Mouse (Mus musculus): ENCODE data around the gene Sh3bgrl2. TPM values are rescaled to one million over a fixed set of nuclear protein-coding genes. Genes with fewer than 3 reads are reported as not detected.

The Sh3bgrl2 gene
- 6.1 and 6.3 TPM in 2 replicates for polyA plus RNA-seq (2012; rRNA removed)

GRCm38 (mm10) chr9:83547830-83548689 lies at the start of gene Sh3bgrl2:
Sh3bgrl2 (plus strand) TSS chr9:83548327.

Other genes with a start within 250 kb of the Sh3bgrl2 start
- gene Lca5, start 107.2 kb upstream of the Sh3bgrl2 start, polyA plus RNA-seq (2012; rRNA removed) = 13.9 and 16.4 TPM in 2 replicates

Measured in central nervous system, embryonic 11.5 days (tissue).